Mouse (Mus musculus) CD4-positive naive resting alpha-beta T cell, adult 57 days (primary cell): ENCODE measurements around the gene Bend4. TPM values are rescaled to one million over a fixed set of nuclear protein-coding genes. Genes with fewer than 3 reads are reported as not detected.

Experiments
- total RNA-seq: library from RNA; stranded (reverse); gene quantifications from one replicate; pipeline ENCODE4 v1.2.4, GENCODE M21; 2023

Bend4 gene
- total RNA-seq = 2.5 TPM

GRCm38 (mm10) chr5:67427443-67428360, at the start of gene Bend4:
Bend4 (minus strand) TSS chr5:67428310.

Other genes with a start within 250 kb of the Bend4 start
- gene Tmem33, start 167.7 kb downstream of the Bend4 start, total RNA-seq = 71.4 TPM
- 67.8 TPM for gene Slc30a9, start 121.4 kb downstream of the Bend4 start, total RNA-seq
- not detected for gene Shisa3, start 179.6 kb upstream of the Bend4 start, total RNA-seq